Mouse (Mus musculus) forebrain, embryonic 15.5 days (tissue): ENCODE results near the gene Bpifa3. TPM values are rescaled to one million over a fixed set of nuclear protein-coding genes. Genes with fewer than 3 reads are reported as not detected.
"Not testable (repeated sequence)": the region's sequence is repeated elsewhere in the genome, so short reads cannot be mapped to it uniquely, and the experiment has no call there.

ENCODE experiments used
- ATAC-seq: fragments of 200-750 bp; cut with Nextera tagmentation; replicated peaks from 2 replicates; pipeline ENCODE4 v1.8.0; 2017; ENCODE audit warnings: mild to moderate bottlenecking, moderate TSS enrichment, moderate library complexity
- H3K27ac ChIP-seq: fragments of 300-500 bp; sonication (generic); replicated peaks from 2 replicates; pipeline ENCODE4 v1.5.1; 2015; ENCODE audit warnings: mild to moderate bottlenecking, inconsistent platforms
- H3K27me3 ChIP-seq: fragments of 300-500 bp; sonication (generic); 2 replicates; pipeline ENCODE4 v1.6.1; 2015; ENCODE audit warnings: inconsistent platforms
- H3K36me3 ChIP-seq: fragments of 300-500 bp; sonication (generic); 2 replicates; pipeline ENCODE4 v1.6.1; 2015; ENCODE audit warnings: mild to moderate bottlenecking, inconsistent platforms
- H3K4me1 ChIP-seq: fragments of 300-500 bp; sonication (generic); 2 replicates; pipeline ENCODE4 v1.6.1; 2015; ENCODE audit warnings: inconsistent platforms
- H3K4me2 ChIP-seq: fragments of 300-500 bp; sonication (generic); replicated peaks from 2 replicates; pipeline ENCODE4 v1.6.1; 2015; ENCODE audit warnings: mild to moderate bottlenecking, inconsistent platforms
- H3K4me3 ChIP-seq: fragments of 300-500 bp; sonication (generic); 2 replicates; pipeline ENCODE4 v1.5.1; 2015; ENCODE audit warnings: mild to moderate bottlenecking, inconsistent platforms
- H3K9ac ChIP-seq: fragments of 300-500 bp; sonication (generic); replicated peaks from 2 replicates; pipeline ENCODE4 v1.6.1; 2015; ENCODE audit warnings: mild to moderate bottlenecking, inconsistent platforms
- H3K9me3 ChIP-seq: fragments of 300-500 bp; sonication (generic); 2 replicates; pipeline ENCODE4 v1.6.1; 2016; ENCODE audit warnings: inconsistent platforms
- WGBS: fragments of 180-500 bp; shearing (Covaris S2); methylation state at CpG from one replicate; pipeline ENCODE4 v1.1.7; 2015; ENCODE audit warnings: mixed read lengths; 5-methylcytosine and 5-hydroxymethylcytosine counted together
- polyA plus RNA-seq: library from polyadenylated mRNA; unstranded; fragments of >200 nt; fragmentation: Nextera tagmentation; extraction: Ambion mirVana; gene quantifications from 2 replicates; pipeline ENCODE4 v1.2.1, GENCODE M21; 2015

The Bpifa3 gene
- polyA plus RNA-seq, 1 experiment from 2014 or later = not detected

- not testable (repeated sequence) for H3K27ac ChIP-seq, H3K36me3 ChIP-seq, H3K4me2 ChIP-seq, H3K4me3 ChIP-seq, H3K27me3 ChIP-seq, H3K9me3 ChIP-seq, H3K9ac ChIP-seq, ATAC-seq, H3K4me1 ChIP-seq
- 78% methylated on average over 4 of the region's 4 CpGs for WGBS
Measured at GRCm38 (mm10) chr2:154183061-154183460, 52.9 kb downstream of the Bpifa3 start.

DNA sequence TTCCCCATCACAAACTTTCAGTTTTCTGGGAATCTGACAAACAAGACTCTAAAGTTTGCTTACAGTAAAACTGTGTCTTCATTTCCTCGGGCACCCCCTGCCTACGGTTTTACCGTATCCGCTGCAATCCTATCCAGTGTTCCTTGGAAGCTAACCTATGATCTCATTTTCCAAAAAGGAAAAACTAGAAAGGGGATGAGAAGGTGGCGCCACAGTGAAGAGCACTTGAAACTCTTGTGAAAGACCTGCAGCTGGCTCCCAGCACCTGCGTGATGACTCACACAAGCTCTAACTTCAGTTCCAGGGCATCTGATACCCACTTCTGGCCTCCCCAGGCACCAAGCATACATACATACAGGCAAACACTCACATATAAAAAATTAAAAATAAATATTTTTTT lies 55.2 kb downstream of the Bpifa3 start:
- no peaks in the 10 kb centered on the region for H3K27me3 ChIP-seq
- H3K4me1 ChIP-seq = no peaks in the 10 kb centered on the region
- no peak overlapping the region for H3K4me2 ChIP-seq
- no peak for ATAC-seq
- H3K9ac ChIP-seq = no peak overlapping the region
- WGBS = 83% methylated on average over 6 of the region's 6 CpGs
- no peak overlapping the region for H3K27ac ChIP-seq
- H3K4me3 ChIP-seq = no peak overlapping the region
- no peaks in the 10 kb centered on the region for H3K36me3 ChIP-seq
- H3K9me3 ChIP-seq = no peaks in the 10 kb centered on the region

- no peak for ATAC-seq
- no peak overlapping the region for H3K4me2 ChIP-seq
- 89% methylated on average over 3 of the region's 3 CpGs for WGBS
Measured at GRCm38 (mm10) chr2:154185748-154186147, 55.6 kb downstream of the Bpifa3 start.

GRCm38 (mm10) chr2:154187468-154187867 lies 57.3 kb downstream of the Bpifa3 start:
- WGBS = 45% methylated on average over 5 of the region's 5 CpGs
- no peak for ATAC-seq

More at GRCm38 (mm10) chr2:154185748-154186147, 55.6 kb downstream of the Bpifa3 start:
- no peak overlapping the region for H3K4me3 ChIP-seq
- no peaks in the 10 kb centered on the region for H3K9me3 ChIP-seq
- no peaks in the 10 kb centered on the region for H3K27me3 ChIP-seq
- no peak overlapping the region for H3K27ac ChIP-seq
- H3K4me1 ChIP-seq = no peaks in the 10 kb centered on the region
- H3K9ac ChIP-seq = no peak overlapping the region
- H3K36me3 ChIP-seq = no peaks in the 10 kb centered on the region

More at GRCm38 (mm10) chr2:154187468-154187867, 57.3 kb downstream of the Bpifa3 start:
- Histone ChIP-seq H3K4me1 (no peaks in the 10 kb centered on the region), H3K9me3 (no peaks in the 10 kb centered on the region), H3K4me3 (no peak overlapping the region), H3K27ac (no peak overlapping the region), H3K27me3 (no peaks in the 10 kb centered on the region), H3K36me3 (no peaks in the 10 kb centered on the region), H3K4me2 (no peak overlapping the region), H3K9ac (no peak overlapping the region)

Other genes with a start within 250 kb of the Bpifa3 start
- not detected in 2 replicates for gene Bpifb6, start 229.9 kb upstream of the Bpifa3 start, polyA plus RNA-seq
- gene Bpifb3, start 212.1 kb upstream of the Bpifa3 start, polyA plus RNA-seq = not detected in 2 replicates
- gene Bpifb4, start 192.1 kb upstream of the Bpifa3 start, polyA plus RNA-seq = not detected in 2 replicates
- gene Bpifa6, start 155.4 kb upstream of the Bpifa3 start, polyA plus RNA-seq = not detected in 2 replicates
- not detected in 2 replicates for gene Bpifa2, start 122.1 kb upstream of the Bpifa3 start, polyA plus RNA-seq
- gene Bpifa1, start 12.5 kb downstream of the Bpifa3 start, polyA plus RNA-seq = not detected in 2 replicates
- not detected in 2 replicates for gene Bpifa5, start 32.3 kb downstream of the Bpifa3 start, polyA plus RNA-seq
- gene Bpifb1, start 60.5 kb downstream of the Bpifa3 start, polyA plus RNA-seq = 0.31 and 0.33 TPM in 2 replicates
- gene Bpifb5, start 93.4 kb downstream of the Bpifa3 start, polyA plus RNA-seq = 0.43 TPM in 1 of 2 replicates, not detected in the other
- gene Bpifb9a, start 127.5 kb downstream of the Bpifa3 start, polyA plus RNA-seq = not detected in 2 replicates
- not detected in 2 replicates for gene Bpifb9b, start 176.9 kb downstream of the Bpifa3 start, polyA plus RNA-seq
- 15.3 and 18.2 TPM in 2 replicates for gene Cdk5rap1, start 242.7 kb downstream of the Bpifa3 start, polyA plus RNA-seq